Mouse (Mus musculus): ENCODE data around the gene BC037034.
"Not testable (repeated sequence)": the region's sequence is repeated elsewhere in the genome, so short reads cannot be mapped to it uniquely, and the experiment has no call there.

Gene BC037034

DNA sequence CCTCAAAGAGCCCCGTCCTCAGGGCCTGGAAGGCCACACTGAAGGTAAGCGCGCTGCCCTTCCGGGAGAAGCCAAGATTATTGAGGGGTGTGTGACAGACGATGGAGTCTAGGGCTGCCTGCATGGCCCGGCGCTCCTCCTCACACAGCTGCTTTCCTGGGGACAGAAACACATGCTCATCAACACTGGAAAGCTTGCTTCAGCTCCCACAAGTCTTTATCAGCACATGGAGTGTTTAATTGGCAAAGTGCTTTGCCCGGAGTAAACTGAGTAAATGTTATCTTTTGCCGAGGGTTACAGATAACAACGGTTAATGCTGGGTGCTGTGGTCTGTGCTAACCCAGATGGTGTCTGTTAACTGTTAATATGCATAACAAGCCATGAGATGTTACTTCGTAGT lies 3.0 kb downstream of the BC037034 start:
- DNase-seq, result no peak

DNA sequence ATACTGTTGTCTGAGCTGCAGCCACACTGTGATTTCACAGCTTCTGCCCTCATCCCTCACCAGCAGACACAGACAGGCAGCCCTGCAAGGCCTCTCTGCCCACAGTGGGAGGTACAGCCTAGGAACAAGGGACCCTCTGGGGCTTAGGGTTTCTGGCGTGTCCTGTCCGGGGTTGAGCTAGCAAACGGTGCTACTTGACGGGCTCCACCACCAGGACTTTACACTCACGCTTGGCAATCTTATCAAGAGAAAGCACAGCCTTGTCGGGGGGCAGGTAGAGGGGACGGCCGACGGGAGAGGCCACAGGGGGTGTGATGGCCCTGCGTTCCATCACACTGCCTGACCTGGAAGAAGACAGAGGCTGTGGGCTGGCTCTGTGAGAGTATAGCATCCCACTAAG lies 3.8 kb downstream of the BC037034 start:
- no peak for DNase-seq

DNA sequence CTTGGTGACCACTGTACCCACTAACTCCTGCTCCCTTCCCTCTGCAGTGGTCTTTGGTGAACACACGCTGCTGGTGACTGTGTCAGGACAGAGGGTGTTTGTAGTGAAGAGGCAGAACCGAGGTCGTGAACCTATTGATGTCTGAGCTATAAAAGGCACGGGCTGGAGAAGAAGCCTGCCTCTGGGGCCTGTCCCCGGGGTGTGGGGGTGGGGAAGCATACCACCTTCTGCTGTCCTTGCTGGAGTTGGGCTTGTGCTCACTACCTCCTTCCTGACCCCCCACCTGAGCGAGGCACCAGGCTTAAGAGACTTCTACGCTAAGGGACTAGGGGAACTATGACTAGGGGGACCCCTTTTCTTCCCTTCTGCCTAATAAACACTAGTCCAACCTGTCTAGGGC lies 4.8 kb downstream of the BC037034 start:
- no peak for DNase-seq

DNA sequence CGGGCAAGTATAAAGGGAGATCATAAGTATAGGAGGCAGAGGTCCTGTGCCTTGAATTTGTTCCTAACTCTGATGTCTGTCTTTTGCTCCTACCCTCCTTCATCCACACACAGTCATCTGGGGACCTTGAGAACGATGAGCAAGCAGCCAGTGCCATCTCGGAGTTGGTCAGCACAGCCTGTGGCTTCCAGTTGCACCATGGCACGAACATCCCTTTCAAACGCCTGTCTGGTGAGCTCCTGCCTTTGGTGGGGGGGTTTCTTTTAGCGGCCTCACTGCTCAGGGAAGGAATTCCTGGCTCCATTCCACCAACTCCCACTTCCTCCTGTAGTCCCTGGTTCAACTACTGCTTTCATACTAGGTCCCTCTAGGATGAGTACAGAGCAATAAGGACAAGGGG lies 5.3 kb downstream of the BC037034 start:
- peak; percentile 27 for DNase-seq

DNA sequence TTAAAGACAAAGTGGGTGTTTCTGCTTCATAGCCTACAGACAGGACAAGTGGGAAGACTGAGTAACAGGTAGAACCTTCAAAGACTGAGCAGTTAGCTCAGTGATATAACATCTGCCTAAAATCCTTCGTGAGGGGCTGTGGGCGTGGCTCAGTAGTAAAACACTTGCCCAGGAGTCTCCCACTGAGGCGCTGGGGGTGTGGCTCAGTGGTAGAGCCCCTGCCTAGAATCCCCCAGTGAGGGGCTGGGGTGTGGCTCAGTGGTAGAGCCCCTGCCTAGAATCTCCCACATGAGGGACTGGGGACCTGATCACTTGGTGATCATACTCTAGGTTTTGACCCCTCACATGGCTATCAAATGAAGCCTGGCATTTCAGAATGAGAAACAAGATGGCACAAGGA lies 5.8 kb downstream of the BC037034 start:
- no peak for DNase-seq

DNA sequence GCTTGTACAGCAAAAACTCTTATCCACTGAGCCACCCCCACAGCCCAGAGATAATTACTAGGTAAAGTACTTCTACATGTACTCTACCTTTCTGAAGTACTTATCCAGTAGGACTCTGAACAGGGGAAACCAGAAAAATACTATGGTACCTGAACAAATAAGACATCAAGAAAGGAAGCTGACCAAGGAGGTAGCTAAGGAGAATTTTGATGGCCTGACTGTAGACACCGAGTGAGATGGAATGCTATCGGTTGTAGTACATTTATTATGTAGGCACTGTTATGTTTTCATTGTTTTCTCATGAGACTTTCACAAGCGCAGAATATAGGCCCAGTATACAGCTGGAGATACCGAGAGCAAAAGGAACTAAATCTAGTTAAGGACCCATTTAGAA lies 6.3 kb downstream of the BC037034 start:
- no peak for DNase-seq

DNA sequence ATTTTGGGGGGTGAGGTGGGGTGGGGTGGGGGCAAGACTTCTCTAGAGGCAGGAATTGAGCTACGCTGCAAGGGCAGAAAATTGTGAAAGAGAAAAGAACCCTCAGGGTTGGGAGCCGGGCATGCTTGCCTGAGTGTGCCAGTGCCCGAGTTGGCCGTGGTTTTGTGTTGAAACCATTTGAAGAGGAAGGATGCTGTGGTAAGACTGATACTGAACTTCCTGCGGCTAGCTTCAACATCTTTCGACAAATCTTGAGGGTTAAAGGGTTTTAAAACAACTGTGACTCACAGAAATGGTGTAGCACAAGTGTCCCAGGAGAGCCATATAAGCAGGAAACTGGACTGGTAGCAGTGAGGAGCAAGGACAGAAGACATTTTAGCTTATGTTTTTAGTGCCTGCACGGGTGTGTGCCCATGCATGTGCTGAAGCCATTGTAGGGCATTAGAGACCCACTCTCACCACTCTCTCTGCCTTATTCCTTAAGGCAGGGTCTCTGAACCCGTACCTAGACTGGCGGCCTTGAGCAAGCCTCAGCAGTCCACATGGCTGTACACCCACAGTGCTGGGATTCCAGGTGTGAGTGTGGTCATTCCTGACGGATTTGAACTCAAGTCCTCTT lies 6.8 kb downstream of the BC037034 start:
- no peak for DNase-seq

DNA sequence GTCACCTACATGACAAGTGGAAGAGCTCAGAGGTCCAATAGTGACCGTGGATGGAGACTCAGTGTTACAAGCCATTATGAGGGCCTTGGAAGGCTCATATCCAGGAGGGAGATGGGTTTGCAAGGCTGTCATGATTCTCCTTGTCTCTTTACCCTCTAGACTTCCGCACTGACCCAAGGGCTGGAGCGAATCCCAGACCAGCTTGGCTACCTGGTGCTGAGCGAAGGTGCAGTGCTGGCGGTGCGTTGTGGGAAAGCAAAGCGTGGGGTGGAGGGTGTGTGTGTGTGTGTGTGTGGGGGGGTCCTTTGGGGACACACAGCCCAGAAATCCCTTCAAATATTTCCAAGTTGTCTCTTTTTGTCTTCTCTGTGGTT lies 7.8 kb downstream of the BC037034 start:
- no peak for DNase-seq

DNA sequence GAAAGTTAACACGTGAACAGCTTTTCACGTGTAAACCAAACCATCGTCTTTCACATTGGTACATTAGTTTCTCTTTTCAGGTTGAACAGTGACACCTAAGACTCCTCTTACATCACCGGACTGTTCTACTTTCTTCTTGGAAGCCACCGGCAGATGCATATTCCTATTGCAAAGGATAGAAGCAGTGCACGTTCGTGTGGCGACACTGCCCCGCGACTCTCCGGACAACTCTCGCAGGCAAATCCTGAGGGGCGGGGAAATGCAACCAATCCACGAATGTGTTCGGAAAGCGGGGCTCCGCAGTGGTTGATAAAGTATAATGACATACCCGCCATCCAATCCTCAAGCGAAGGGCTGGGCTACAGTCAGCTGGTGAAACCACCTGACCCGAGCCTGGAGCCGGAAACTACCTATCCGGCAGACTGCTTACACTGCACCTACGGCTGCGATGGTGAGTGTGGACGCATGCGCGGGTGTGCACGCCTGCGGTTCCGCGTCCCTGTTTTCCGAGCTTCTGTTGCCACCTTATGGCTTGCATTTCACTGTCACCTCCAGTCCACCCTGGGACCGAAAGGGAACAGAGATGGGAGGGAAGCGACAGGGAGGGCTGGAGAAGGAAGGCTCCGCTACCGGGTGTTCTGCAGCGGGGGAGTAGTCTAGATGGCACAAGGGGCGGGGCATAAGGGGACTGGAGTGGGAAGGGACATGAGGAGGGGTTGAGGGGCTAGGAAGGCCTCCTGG lies 8.3 kb downstream of the BC037034 start, which contains the start of gene Lamtor4:
TSS of gene Lamtor4 (plus strand) at position 130 of the 741 bp plus-strand sequence.
- DNase-seq, result peak; percentile 98

DNA sequence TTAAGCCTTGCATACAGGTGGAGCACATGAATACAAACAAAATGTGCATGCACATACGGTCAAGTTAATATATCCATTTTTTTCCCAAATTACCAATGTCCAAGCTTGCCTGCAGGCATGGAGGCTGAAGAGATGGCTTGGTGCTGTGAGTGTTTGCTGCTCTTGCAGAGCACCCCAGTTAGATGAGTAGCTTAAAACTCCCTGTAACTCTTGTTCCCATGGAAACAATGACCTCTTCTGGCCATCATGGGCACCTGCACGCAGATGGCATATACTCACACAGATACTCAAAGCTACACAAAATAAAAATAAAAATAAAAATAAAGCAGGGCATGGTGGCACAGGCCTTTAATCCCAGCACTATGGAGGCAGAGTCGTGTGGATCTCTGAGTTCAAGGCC lies 10.8 kb downstream of the BC037034 start:
- no peak for DNase-seq

DNA sequence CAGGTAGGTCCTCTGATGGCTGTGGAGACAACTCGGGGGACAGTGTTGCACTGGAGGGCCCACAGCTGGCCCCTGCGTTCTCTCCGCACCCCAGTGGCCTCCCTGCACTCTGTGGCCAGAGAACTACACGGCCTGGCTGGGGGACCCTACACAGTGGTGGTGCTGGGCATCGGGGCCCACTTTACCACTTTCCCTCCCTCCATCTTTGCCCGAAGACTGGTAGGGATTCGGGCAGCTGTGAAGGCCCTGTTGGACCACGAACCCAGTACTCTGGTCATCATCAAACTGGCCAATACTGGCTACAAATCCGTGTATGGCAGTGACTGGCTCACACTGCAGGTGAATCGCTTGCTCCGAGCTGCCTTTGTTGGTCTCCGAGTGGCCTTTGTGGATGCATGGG lies 12.7 kb downstream of the BC037034 start:
- DNase-seq, result no peak

DNA sequence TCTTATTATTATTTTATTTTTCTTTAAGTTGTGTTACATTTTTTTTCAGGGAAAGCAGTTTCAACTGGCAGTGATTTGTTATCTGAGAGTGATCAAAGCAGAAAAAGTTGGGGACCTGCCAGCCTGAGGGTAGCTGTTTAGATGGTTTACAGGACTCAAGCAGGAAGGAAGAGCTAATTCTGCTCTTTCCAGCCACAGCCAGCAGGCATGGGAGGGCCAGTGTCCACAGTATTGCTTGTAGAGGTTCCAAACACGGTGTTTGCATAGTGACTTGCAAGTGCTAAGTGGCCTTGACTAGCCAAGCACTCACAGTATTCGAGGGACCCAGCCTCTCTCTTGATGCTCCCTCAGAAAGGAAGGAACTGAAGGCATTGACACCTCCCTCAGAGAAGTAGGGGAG lies 22.3 kb downstream of the BC037034 start:
- DNase-seq, result no peak

DNA sequence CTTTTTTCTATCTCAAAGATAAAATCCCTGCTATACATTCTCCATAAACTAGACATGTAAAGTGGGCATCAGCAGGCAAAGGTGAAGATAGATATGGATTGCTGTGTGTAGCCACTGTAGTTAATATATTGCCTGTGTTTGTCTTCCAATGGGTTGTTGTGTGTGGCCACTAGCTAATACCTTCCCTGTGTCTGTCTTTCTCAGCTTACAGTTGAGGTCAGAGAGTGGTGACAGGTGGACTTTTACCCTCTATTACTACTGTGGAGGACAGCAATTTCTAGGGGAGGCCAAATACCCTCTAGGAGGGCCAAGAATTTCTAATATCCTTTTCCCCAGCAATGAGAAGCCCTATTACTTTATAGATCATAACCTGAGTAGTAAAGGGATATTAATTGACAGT lies 29.6 kb downstream of the BC037034 start:
- no peak for DNase-seq

DNA sequence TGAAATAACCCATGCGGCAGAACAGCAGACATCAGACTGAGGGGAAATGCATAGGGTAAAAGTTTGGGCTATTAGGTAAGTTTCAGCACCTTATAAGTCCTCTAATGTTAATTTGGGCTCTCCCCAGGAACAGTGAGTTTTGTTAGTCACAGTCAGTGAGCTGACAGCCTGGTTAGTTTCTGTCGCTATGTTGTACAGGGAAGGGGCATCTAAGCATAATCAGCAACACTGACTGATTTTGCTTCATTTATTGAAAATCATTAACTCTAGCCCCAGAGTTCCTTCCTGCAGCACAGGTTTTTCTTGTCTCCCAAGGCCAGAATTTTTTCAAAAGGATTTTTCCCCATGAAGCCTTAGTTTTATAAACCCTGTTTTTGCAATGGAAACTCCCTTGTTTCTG lies 30.1 kb downstream of the BC037034 start:
- DNase-seq, result no peak

DNA sequence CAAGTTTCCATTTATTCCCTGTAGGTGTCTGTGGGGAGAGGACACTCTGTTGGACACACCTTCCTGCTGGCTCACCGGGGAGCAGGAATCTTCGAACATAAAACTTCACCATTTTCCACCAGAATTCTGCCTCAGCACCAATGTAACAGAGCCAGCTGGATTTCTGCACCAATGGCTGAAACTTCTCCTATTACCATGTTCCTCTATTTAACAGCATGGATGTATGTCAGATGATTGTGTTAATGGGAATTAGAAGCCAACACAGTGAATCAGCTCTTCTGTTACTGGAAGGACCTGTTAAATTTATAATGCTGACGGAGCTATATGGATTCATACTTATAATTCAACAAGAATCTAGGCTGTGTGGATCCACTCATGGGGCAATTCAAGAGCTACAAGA lies 34.3 kb downstream of the BC037034 start:
- no peak for DNase-seq

DNA sequence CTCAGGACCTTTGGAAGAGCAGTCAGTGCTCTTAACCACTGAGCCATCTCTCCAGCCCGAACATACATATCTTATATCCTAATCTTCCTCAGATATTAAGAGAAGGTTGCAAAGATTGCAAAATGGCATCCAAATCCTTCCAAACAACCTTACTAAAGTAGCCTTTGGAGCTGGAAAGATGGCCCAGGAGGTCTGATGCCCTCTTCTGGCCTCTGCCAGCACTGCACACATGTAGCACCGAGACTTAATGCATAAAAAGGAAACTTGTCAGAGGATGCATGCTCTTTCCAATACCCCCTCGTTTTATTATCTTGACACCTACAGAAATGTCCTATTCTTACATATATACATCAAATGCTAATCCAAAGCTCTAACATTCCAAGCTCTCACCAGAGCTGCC lies 35.8 kb downstream of the BC037034 start:
- DNase-seq, result no peak

DNA sequence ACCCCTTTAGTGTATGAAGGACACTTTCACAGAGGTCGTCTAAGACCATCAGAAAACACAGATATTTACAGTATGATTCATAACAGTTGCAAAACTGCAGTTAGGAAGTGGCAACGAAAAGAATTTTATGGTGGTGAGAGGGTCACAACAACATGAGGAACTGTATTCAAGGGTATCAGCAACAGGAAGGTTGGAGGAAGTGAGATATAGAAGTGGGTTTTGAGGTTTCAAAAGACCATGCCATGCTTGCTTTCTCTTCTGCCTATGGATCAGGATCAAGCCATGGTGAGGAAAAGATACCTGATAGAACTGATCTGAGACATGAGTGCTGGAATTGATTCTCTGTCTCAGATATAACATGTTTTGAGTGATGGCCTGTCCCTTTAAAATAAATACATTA lies 36.5 kb downstream of the BC037034 start:
- no peak for DNase-seq

DNA sequence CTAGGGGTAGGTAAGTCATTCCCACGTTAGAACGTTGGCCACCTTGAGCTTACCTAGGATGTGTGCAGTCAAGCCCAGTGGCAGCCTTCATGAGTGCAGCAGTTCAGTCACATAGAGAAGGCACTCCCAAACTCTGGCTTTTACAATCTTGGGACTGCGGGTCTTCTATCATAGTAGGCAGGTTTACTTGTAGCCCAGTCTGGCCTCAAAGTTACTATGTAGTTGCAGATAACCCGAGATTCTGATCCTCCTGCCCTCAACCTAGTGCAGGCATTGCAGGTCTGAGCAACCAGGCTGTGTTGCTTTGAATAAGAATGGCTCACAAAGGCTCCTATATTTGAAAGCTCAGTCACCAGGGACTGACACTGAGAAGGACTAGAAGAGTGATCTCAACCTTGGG lies 37.3 kb downstream of the BC037034 start:
- no peak for DNase-seq

DNA sequence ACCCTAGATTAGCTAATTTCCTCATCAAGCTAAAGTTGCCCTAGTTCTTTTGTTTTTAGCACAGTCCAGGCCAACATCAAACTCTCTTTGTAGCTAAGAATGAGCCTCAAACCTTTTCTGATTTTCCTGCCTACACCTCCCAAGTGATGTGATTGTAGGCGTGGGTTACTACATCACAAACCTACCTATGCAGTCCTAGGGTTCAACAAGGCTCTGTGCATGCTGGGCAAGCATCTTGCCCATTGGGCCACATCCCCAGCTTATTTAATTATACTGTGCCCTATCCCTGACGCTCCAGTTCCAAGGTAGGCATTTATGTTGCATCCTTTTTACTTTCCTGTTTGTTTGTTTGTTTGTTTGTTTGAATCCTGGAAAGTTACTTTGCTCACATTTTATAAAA lies 38.1 kb downstream of the BC037034 start, which contains the start of gene Nxpe5:
TSS of gene Nxpe5 (plus strand) at position 199 of the 400 bp plus-strand sequence.
- no peak for DNase-seq

DNA sequence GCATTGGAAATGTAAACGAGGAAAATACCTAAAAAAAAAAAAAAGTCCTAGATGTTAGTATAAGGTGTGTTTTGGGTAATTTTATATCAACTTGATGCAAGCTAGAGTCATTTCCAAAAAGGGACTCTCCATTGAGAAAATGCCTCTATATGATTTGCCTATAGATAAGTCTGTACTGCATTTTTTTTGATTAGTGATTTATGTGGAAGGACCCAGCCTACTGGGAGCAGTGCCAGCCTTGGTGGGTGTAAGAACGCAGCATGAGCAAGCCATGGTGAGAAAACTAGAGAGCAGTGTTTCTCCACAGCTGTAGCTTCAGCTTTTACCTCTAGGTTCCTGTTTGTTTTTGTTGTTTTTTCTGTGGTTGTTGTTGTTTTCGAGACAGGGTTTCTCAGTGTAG lies 40.5 kb downstream of the BC037034 start:
- no peak for DNase-seq

DNA sequence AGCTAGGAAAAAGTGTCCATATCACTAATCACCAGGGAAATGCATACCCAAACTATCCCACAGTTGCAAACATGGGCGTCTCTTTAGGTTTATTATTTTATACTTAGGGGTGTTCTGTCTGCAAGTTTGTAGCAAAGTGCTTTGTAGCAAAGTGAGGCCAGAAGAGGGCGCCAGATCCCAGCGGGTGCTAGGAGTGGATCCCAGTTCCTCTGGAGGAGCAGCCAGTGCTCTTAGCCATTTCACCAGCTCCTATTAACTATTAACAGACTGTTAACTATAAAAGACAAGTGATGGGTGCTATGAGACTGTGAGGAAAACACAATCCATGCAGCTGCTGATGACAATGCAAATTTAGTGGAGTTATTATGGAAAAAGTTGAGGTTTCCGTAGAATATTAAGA lies 41.7 kb downstream of the BC037034 start:
- DNase-seq, result peak; percentile 44

DNA sequence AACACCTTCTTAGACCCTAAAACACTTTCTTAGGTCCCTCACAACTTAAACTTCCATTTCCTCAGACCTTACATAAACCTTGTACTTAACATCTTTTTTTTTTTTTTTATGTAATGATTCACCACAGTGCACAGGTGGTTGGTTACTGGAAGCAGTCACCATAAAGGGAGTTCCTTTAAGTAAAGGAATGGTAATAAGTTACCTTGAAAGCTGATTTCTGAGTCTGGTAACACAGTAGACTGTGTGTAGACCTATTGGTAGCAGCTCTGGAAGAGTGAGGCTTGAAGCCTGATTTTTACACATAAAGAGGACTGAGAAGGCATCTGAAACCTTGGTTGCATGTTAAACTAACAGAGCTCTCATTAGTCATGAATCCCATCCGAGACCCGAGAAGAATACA lies 44.0 kb downstream of the BC037034 start:
- no peak for DNase-seq

DNA sequence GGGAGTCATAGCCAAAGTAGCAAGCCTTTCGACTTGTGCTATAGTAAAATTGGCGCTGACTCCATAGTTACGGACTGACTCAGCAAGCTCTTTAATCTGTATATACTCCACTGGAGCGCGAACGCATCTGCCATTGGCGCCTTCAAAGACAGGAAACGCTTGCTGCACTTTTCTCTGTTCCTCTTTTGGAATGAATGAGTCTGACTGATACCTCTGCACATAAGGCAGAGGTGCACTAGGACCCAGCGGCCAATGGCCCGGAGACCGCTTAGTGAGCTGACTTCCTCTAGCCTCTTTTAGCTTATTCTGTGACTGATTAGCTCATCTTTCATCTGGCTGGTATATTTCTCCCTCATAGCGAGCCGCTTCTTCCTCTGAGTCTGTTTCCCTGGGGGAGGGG lies 47.2 kb downstream of the BC037034 start:
- DNase-seq, result not testable (repeated sequence)

All from cerebellum, adult 9-11 months (tissue).